Mouse (Mus musculus) cerebellum, adult 11-12 months (tissue): ENCODE results near the gene Mydgf.

Experiments
- DNase-seq: peaks from one replicate; pipeline ENCODE4 v3.0.0; 2022

Mydgf gene

GRCm38 (mm10) chr17:56139858-56140595, 43.7 kb downstream of the Mydgf start, which contains the start of gene Sema6b:
Gene Sema6b (minus strand): TSS chr17:56140343.
- peak; percentile 77 for DNase-seq

GRCm38 (mm10) chr17:56139355-56139754, 44.4 kb downstream of the Mydgf start:
- peak; percentile 69 for DNase-seq

- peak; percentile 59 for DNase-seq
Observed at GRCm38 (mm10) chr17:56137839-56138613, 45.7 kb downstream of the Mydgf start.

- DNase-seq: no peak
Observed at GRCm38 (mm10) chr17:56136558-56136957, 47.2 kb downstream of the Mydgf start.

GRCm38 (mm10) chr17:56134463-56134971, 49.2 kb downstream of the Mydgf start:
- DNase-seq: peak; percentile 58

GRCm38 (mm10) chr17:56133457-56134363, 50.0 kb downstream of the Mydgf start:
- DNase-seq: peak; percentile 44

GRCm38 (mm10) chr17:56132661-56133060, 51.1 kb downstream of the Mydgf start:
- DNase-seq: peak; percentile 60

- peak; percentile 60 for DNase-seq
Observed at GRCm38 (mm10) chr17:56131814-56132213, 51.9 kb downstream of the Mydgf start.

GRCm38 (mm10) chr17:56131136-56131535, 52.6 kb downstream of the Mydgf start:
- DNase-seq: peak; percentile 24

- peak; percentile 48 for DNase-seq
Observed at GRCm38 (mm10) chr17:56128246-56128645, 55.5 kb downstream of the Mydgf start.

GRCm38 (mm10) chr17:56126175-56126574, 57.5 kb downstream of the Mydgf start:
- DNase-seq: peak; percentile 29
